Mouse (Mus musculus): ENCODE data around the gene Map3k1. TPM values are rescaled to one million over a fixed set of nuclear protein-coding genes. Genes with fewer than 3 reads are reported as not detected.

Gene Map3k1
- total RNA-seq (2023), result 100 to 1,000 TPM; 266 to 310 TPM

DNA sequence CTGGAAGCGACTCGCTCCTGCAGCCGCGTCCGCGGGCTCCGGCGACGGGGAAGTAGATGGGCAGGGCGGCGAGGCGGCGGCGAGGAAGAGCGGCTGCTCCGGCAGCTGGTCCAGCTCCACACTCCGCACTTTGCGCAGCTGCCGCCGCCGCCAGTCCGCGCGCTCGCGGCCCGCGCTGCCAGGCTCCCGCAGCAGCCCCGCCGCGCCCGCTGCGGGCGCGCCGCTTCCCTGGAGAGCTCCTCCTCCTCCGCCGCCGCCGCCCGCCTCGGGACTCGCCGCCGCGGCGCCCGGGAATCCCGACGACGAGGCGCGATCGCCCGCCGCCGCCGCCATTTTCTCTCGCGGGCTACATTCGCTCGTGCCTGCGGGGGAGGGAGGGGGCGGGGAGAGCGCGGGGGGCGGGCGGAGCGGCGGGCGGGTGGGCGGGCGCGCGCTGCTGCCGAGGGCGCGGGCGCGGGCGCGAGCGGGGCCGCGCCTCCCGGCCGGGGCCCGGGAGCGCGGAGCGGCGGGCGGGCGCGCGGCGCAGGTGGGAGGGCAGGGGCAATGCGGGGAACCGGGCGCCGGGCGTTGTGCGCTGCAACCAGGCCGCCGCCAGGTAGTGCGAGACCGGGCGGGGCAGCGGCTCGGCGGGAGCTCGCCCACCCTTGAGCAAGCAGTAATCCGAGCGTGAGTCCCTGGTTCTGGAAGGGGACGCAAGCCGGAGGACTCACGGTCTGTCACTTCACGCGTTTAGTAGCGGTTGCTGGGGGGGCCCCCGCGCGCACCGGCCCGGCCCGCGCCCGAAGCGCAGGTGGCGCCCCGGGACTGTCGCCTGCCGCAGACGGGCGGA, at the start of gene Map3k1:
Gene Map3k1, minus strand, starts transcription at position 357 of the 829 bp plus-strand sequence.

Other genes with a start within 250 kb of the Map3k1 start
- not detected for gene Gm10198, start 216.2 kb downstream of the Map3k1 start, total RNA-seq (2023)
- gene Mier3, start 128.0 kb downstream of the Map3k1 start, total RNA-seq (2023), result 10 to 100 TPM; 39.6 to 42.2 TPM

Measured in B cell, adult 67 days (primary cell).